8 mouse cellular contexts compared by ENCODE assay signal in genomic region chr12:33303384-33303770, GRCm38 (mm10).
DNase-seq lines count a peak whose midpoint lies in the region; ATAC-seq and TF ChIP-seq lines count a peak whose summit lies in the region.

No protein-coding gene starts in this region.

- H3K9me3 ChIP-seq in MEL (replicated peaks; ENCODE audit: insufficient read depth, low read length), result no peaks in the 10 kb centered on the region
- H3K9me3 ChIP-seq in hindbrain, embryonic 13.5 days, result no peaks in the 10 kb centered on the region
- H3K9me3 ChIP-seq in liver, embryonic 14.5 days (ENCODE audit: control insufficient read depth, low read length), result no peaks in the 10 kb centered on the region

- no peak for TF ChIP-seq RAD21 in MEL (IDR thresholded peaks at IDR 0.05; ENCODE audit: low read depth, low read length)

- peak overlapping the region; percentile 72 for H3K4me3 ChIP-seq in gastrocnemius, adult 2 months
- H3K4me3 ChIP-seq in MEL (ENCODE audit: control insufficient read depth in 1 of 2, insufficient read depth in 1 of 2, low read depth in 2 of 2, low read length in 2 of 2), result peak overlapping the region; percentile 93 to 98
- H3K4me3 ChIP-seq in hindbrain, embryonic 13.5 days, result peak overlapping the region; percentile 35
- peak overlapping the region; percentile 75 to 86 for H3K4me3 ChIP-seq in liver, embryonic 14.5 days (ENCODE audit: insufficient read depth in 1 of 2, low read depth in 2 of 2, low read length in 2 of 2)

- DNase-seq in gastrocnemius, adult 2 months, result no peak
- DNase-seq in gastrocnemius, postnatal 25 days, result no peak
- DNase-seq in MEL (ENCODE audit: low read depth, low spot score), result no peak
- no peak for DNase-seq in liver, embryonic 14.5 days (ENCODE audit: low read depth in 3 of 3, low spot score in 3 of 3)
- DNase-seq in ovary, postnatal 36 days (ENCODE audit: low spot score), result no peak
- no peak for DNase-seq in layer of hippocampus, postnatal 14 days (ENCODE audit: low spot score in 2 of 2)
- no peak for DNase-seq in testis, postnatal 14 days (ENCODE audit: low spot score)

- peaks cover 0 to 6% of the 10 kb centered on the region in 2 experiments; a peak in 2 of 4 replicates for H3K36me3 ChIP-seq in MEL (ENCODE audit: control insufficient read depth in 1 of 2, insufficient read depth in 2 of 2, low read length in 2 of 2)
- no peaks in the 10 kb centered on the region for H3K36me3 ChIP-seq in hindbrain, embryonic 13.5 days
- H3K36me3 ChIP-seq in liver, embryonic 14.5 days (replicated peaks; ENCODE audit: control insufficient read depth, insufficient read depth, low read depth), result no peaks in the 10 kb centered on the region

- TF ChIP-seq CTCF in gastrocnemius, adult 2 months (IDR thresholded peaks at IDR 0.05), result no peak
- TF ChIP-seq CTCF in MEL (IDR thresholded peaks at IDR 0.05 in 2 of 3, conservative IDR thresholded peaks at IDR 0.05 in 1 of 3; ENCODE audit: control insufficient read depth in 1 of 3, insufficient read depth in 1 of 3, low read depth in 2 of 3, low read length in 3 of 3, poor library complexity in 1 of 3, severe bottlenecking in 1 of 3), result no peak
- no peak for TF ChIP-seq CTCF in liver, embryonic 14.5 days (IDR thresholded peaks at IDR 0.05; ENCODE audit: low read depth)

- peak overlapping the region; percentile 94 for H3K27ac ChIP-seq in gastrocnemius, adult 2 months
- H3K27ac ChIP-seq in MEL (ENCODE audit: control insufficient read depth, low read depth, low read length), result peak overlapping the region; percentile 91
- no peak overlapping the region for H3K27ac ChIP-seq in hindbrain, embryonic 13.5 days
- peak overlapping the region; percentile 86 for H3K27ac ChIP-seq in liver, embryonic 14.5 days

- peak; percentile 38; the same call in 1 of the 2 replicates for ATAC-seq in hindbrain, embryonic 13.5 days (ENCODE audit: low FRiP score)
- ATAC-seq in liver, embryonic 14.5 days (ENCODE audit: insufficient read depth), result peak; percentile 32

- WGBS in hindbrain, embryonic 13.5 days, result 2% methylated on average over 9 of the region's 9 CpGs
- 17% methylated on average over 9 of the region's 9 CpGs for WGBS in liver, embryonic 14.5 days (ENCODE audit: insufficient replicate concordance)

- H3K9ac ChIP-seq in MEL (ENCODE audit: control insufficient read depth, low read depth, low read length, poor library complexity, severe bottlenecking), result peak overlapping the region; percentile 78
- H3K9ac ChIP-seq in hindbrain, embryonic 13.5 days, result peak overlapping the region; percentile 61
- H3K9ac ChIP-seq in liver, embryonic 14.5 days (replicated peaks), result peak overlapping the region; percentile 88

- no peaks in the 10 kb centered on the region for H3K27me3 ChIP-seq in MEL (ENCODE audit: control insufficient read depth in 1 of 2, insufficient read depth in 2 of 2, low read length in 2 of 2)
- peaks cover 5% of the 10 kb centered on the region; the same call in 1 of the 2 replicates for H3K27me3 ChIP-seq in hindbrain, embryonic 13.5 days
- no peaks in the 10 kb centered on the region for H3K27me3 ChIP-seq in liver, embryonic 14.5 days (ENCODE audit: control insufficient read depth, insufficient read depth, low read length)

- H3K79me2 ChIP-seq in MEL (ENCODE audit: control insufficient read depth, insufficient read depth, low read length, poor library complexity), result no peaks in the 10 kb centered on the region; the same call in 1 of the 2 replicates

- TF ChIP-seq POLR2A in MEL (IDR thresholded peaks at IDR 0.05; ENCODE audit: control insufficient read depth in 1 of 2, insufficient read depth in 1 of 2, low read depth in 1 of 2, low read length in 2 of 2, poor library complexity in 1 of 2), result no peak

- peaks cover 0 to 21% of the 10 kb centered on the region in 2 experiments; a peak in 3 of 4 replicates for H3K4me1 ChIP-seq in MEL (ENCODE audit: control insufficient read depth in 1 of 2, insufficient read depth in 2 of 2, low read length in 2 of 2)
- H3K4me1 ChIP-seq in hindbrain, embryonic 13.5 days (replicated peaks), result peaks cover 27% of the 10 kb centered on the region
- H3K4me1 ChIP-seq in liver, embryonic 14.5 days (replicated peaks; ENCODE audit: control insufficient read depth in 2 of 2, insufficient read depth in 2 of 2, low read length in 1 of 2), result peaks cover 11 to 34% of the 10 kb centered on the region in 2 experiments

- peak overlapping the region; percentile 61 for H3K4me2 ChIP-seq in hindbrain, embryonic 13.5 days
- peak overlapping the region; percentile 72 for H3K4me2 ChIP-seq in liver, embryonic 14.5 days (ENCODE audit: low read depth)

- intact Hi-C loops in gastrocnemius, adult 2 months (cut with DNase I), result no loop called here

- TF ChIP-seq EP300 in MEL (IDR thresholded peaks at IDR 0.05; ENCODE audit: low read depth in 1 of 2, low read length in 2 of 2), result no peak
- TF ChIP-seq EP300 in liver, embryonic 14.5 days (IDR thresholded peaks at IDR 0.05; ENCODE audit: low read depth), result no peak

TF ChIP-seq in MEL, 35 proteins besides CTCF, POLR2A, EP300 and RAD21:
- TF ChIP-seq TBP (IDR thresholded peaks at IDR 0.05; ENCODE audit: low read depth, low read length) (no peak), MAX (IDR thresholded peaks at IDR 0.05; ENCODE audit: low read length) (0 out of 2 replicates have a peak, but pooled peaks have one; percentile 6)

Comparison
In these comparisons a context has a peak if more than half of its experiments do, and no peak if none do; other contexts are left out.
1. H3K4me3 ChIP-seq: peak in every context shown above with its lines; median percentile 96 in MEL; 80 in liver, embryonic 14.5 days; 72 in gastrocnemius, adult 2 months; 35 in hindbrain, embryonic 13.5 days.